Mouse (Mus musculus) CH12.LX (cell line): ENCODE results near the gene Cx3cr1. TPM values are rescaled to one million over a fixed set of nuclear protein-coding genes. Genes with fewer than 3 reads are reported as not detected.
A peak's percentile ranks its signal among the peaks of the same experiment; 100 is the strongest.

ENCODE experiments used
- DNase-seq: peaks from one replicate; pipeline ENCODE4 v3.0.0-alpha.2; 2013; ENCODE audit errors: extremely low read depth
- H3K27ac ChIP-seq: 2 replicates; pipeline ENCODE4 v1.5.1; 2012; ENCODE audit warnings: low read depth, mild to moderate bottlenecking, control low read depth, moderate library complexity; ENCODE audit not compliant: insufficient read depth
- H3K27me3 ChIP-seq: replicated peaks from 2 replicates; pipeline ENCODE3; 2012; ENCODE audit warnings: inconsistent platforms
- H3K36me3 ChIP-seq, 2 experiments: replicated peaks in 1 of 2; 2 replicates each; pipeline versions ENCODE3 to v1.6.1; 2012; ENCODE audit warnings: inconsistent platforms in 1 of 2, low read length in 1 of 2, mild to moderate bottlenecking in 1 of 2, mixed read lengths in 1 of 2, moderate library complexity in 1 of 2; ENCODE audit not compliant: control insufficient read depth in 1 of 2, insufficient read depth in 1 of 2
- H3K4me1 ChIP-seq, 2 experiments: 2 replicates each; pipeline ENCODE4 v1.6.1; 2012; ENCODE audit warnings: inconsistent platforms in 1 of 2, moderate library complexity in 1 of 2; ENCODE audit not compliant: insufficient read depth in 2 of 2, control insufficient read depth in 1 of 2
- H3K4me2 ChIP-seq: 2 replicates; pipeline ENCODE4 v1.6.1; 2012; ENCODE audit warnings: low read depth, mild to moderate bottlenecking, control low read depth; ENCODE audit not compliant: poor library complexity, insufficient read depth, severe bottlenecking
- H3K4me3 ChIP-seq, 3 experiments: fragments of 150-350 bp in 1 of 3; sonication (generic) in 1 of 3; replicated peaks in 1 of 3; 2 replicates each; pipeline versions ENCODE3 to v1.5.1; 2011 to 2012; ENCODE audit warnings: low read depth in 2 of 3, low read length in 2 of 3, mild to moderate bottlenecking in 2 of 3, moderate library complexity in 2 of 3, control low read depth in 1 of 3, improper control_type of control experiment in 1 of 3, inconsistent platforms in 1 of 3, mixed read lengths in 1 of 3; ENCODE audit not compliant: poor library complexity in 1 of 3
- H3K79me2 ChIP-seq: replicated peaks from 2 replicates; pipeline ENCODE4 v1.6.1; 2012; ENCODE audit warnings: mild to moderate bottlenecking, moderate library complexity; ENCODE audit not compliant: control insufficient read depth, poor library complexity, insufficient read depth, severe bottlenecking; ENCODE audit errors: extremely low read depth
- H3K9ac ChIP-seq: 2 replicates; pipeline ENCODE4 v1.6.1; 2012; ENCODE audit warnings: low read depth, mild to moderate bottlenecking, control low read depth, moderate library complexity; ENCODE audit not compliant: insufficient read depth
- H3K9me3 ChIP-seq: replicated peaks from 2 replicates; pipeline ENCODE3; 2012; ENCODE audit warnings: low read length, inconsistent platforms, mixed read lengths
- BHLHE40 ChIP-seq: IDR thresholded peaks from 2 replicates; pipeline ENCODE4 v1.6.1; 2011; ENCODE audit warnings: mild to moderate bottlenecking, low read depth, low read length, improper control_type of control experiment
- E2F4 ChIP-seq: IDR thresholded peaks from 2 replicates; pipeline ENCODE4 v1.6.1; 2011; ENCODE audit warnings: low read depth, low read length, improper control_type of control experiment; ENCODE audit not compliant: insufficient replicate concordance
- ELF1 ChIP-seq: IDR thresholded peaks from 2 replicates; pipeline ENCODE4 v1.6.1; 2014; ENCODE audit warnings: low read depth, mild to moderate bottlenecking, inconsistent platforms, low read length, improper control_type of control experiment
- ETS1 ChIP-seq: conservative IDR thresholded peaks from 2 replicates; pipeline ENCODE4 v1.6.1; 2012; ENCODE audit warnings: low read depth, mild to moderate bottlenecking, inconsistent platforms, low read length, improper control_type of control experiment, moderate library complexity
- JUN ChIP-seq: IDR thresholded peaks from 2 replicates; pipeline ENCODE4 v1.6.1; 2011; ENCODE audit warnings: low read depth, mild to moderate bottlenecking, low read length, improper control_type of control experiment, moderate library complexity; ENCODE audit not compliant: insufficient read depth
- KAT2A ChIP-seq: IDR thresholded peaks from 2 replicates; pipeline ENCODE4 v1.6.1; 2012; ENCODE audit warnings: low read length, improper control_type of control experiment, inconsistent platforms; ENCODE audit not compliant: insufficient replicate concordance
- MAFK ChIP-seq: IDR thresholded peaks from 2 replicates; pipeline ENCODE4 v1.6.1; 2011; ENCODE audit warnings: low read length, improper control_type of control experiment; ENCODE audit not compliant: insufficient replicate concordance
- MXI1 ChIP-seq: IDR thresholded peaks from 2 replicates; pipeline ENCODE4 v1.6.1; 2011; ENCODE audit warnings: mild to moderate bottlenecking, low read depth, low read length, improper control_type of control experiment
- MYC ChIP-seq: IDR thresholded peaks from 2 replicates; pipeline ENCODE4 v1.6.1; 2011; ENCODE audit warnings: low read depth, mild to moderate bottlenecking, improper control_type of control experiment, low read length
- NRF1 ChIP-seq: IDR thresholded peaks from 2 replicates; pipeline ENCODE4 v1.6.1; 2014; ENCODE audit warnings: low read depth, mild to moderate bottlenecking, inconsistent platforms, low read length, improper control_type of control experiment, moderate library complexity
- POLR2AphosphoS2 ChIP-seq: IDR thresholded peaks from 2 replicates; pipeline ENCODE4 v1.6.1; 2011; ENCODE audit warnings: low read depth, low read length, improper control_type of control experiment
- UBTF ChIP-seq: IDR thresholded peaks from 2 replicates; pipeline ENCODE4 v1.6.1; 2012; ENCODE audit warnings: low read depth, mild to moderate bottlenecking, inconsistent platforms, low read length, improper control_type of control experiment, moderate library complexity
- ZC3H11A ChIP-seq: IDR thresholded peaks from 2 replicates; pipeline ENCODE4 v1.6.1; 2012; ENCODE audit warnings: low read depth, mild to moderate bottlenecking, inconsistent platforms, low read length, improper control_type of control experiment
- ZKSCAN1 ChIP-seq: IDR thresholded peaks from 2 replicates; pipeline ENCODE4 v1.6.1; 2012; ENCODE audit warnings: low read depth, inconsistent platforms, low read length, improper control_type of control experiment, borderline replicate concordance
- dilution Hi-C: fragments of 300-500 bp; cut with MboI; formaldehyde crosslinking; loops from 2 replicates; pipeline ENCODE4 v1.14.3; 2020; ENCODE audit warnings: low sequenced_read_pairs; ENCODE audit not compliant: extremely low pct_unique_long_range_greater_than_20kb, extremely low pct_ligation_motif_present
- in situ Hi-C: fragments of 300-500 bp; cut with MboI; formaldehyde crosslinking; loops from 3 replicates; pipeline ENCODE4 v1.14.3; 2019; ENCODE audit warnings: low sequenced_read_pairs, low pct_ligation_motif_present, low pct_unique_long_range_greater_than_20kb, mixed read lengths
- polyA plus RNA-seq: library from polyadenylated mRNA; unstranded; fragments of >175 nt; gene quantifications from 2 replicates; pipeline ENCODE4 v1.2.1, GENCODE M21; 2012; ENCODE audit warnings: low read depth; ENCODE audit not compliant: insufficient read length
- total RNA-seq, 2 experiments: library from RNA; depleted of rRNA; stranded (reverse); fragments of 300-350 nt in 1 of 2; fragments of >200 nt in 1 of 2; gene quantifications; 2 replicates each; pipeline ENCODE4 v1.2.3; 2012 to 2014

The Cx3cr1 gene
- total and polyA plus RNA-seq, 3 experiments, result 0.06 TPM; not detected in 2

DNA sequence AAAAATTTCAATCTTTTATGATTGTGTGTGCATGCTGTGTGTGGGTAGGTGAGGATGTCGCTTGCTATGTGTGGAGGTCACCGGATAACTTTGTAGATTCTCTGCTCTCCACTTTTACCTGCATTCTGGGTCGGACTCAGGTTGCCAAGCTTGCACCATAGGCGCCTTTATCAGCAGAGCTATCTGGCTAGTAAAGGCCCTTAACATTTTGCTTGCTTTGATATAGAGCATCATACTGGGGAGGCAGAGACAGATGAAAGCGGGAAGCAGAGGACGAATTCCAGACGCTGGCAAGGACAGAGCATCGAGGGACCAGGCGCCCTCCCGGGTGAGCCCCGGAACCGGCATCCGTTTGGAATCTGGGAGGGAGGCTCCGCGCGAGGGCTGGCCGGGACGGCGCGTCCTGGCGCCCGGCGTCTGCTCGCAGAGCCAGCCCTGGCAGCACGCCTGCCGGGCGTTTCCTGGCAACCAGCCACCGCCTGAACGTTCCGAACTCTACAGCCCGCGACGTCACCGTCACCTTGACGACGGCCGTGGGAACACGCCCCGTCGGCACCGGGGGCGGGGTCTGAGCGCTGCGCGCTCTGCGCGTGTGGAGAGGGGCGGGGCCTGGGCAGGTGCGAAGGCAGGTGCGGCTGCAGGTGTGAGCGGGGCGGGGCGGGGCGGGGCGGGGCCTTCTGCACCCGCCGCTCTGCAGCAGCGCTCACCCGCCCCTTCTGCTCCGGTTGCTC, 58.7 kb downstream of the Cx3cr1 start:
- Histone ChIP-seq H3K4me2 (peak overlapping the region; percentile 85), H3K9me3 (peaks cover 13% of the 10 kb centered on the region), H3K79me2 (no peaks in the 10 kb centered on the region), H3K4me1 (peaks cover 0 to 27% of the 10 kb centered on the region in 2 experiments; a peak in 2 of 4 replicates), H3K4me3 (no peak overlapping the region), H3K27me3 (peaks cover 69% of the 10 kb centered on the region), H3K36me3 (no peaks in the 10 kb centered on the region), H3K9ac (no peak overlapping the region; the same call in 1 of the 2 replicates), H3K27ac (no peak overlapping the region)
- DNase-seq, result peak; percentile 88
- TF ChIP-seq MXI1, result peak; percentile 95
- TF ChIP-seq ELF1, result 0 out of 2 replicates have a peak, but pooled peaks have one; percentile 30
- TF ChIP-seq NRF1, result peak; percentile 65
- TF ChIP-seq JUN, result no peak
- in situ Hi-C loops, result no loop called here
- dilution Hi-C loops, result no loop called here

DNA sequence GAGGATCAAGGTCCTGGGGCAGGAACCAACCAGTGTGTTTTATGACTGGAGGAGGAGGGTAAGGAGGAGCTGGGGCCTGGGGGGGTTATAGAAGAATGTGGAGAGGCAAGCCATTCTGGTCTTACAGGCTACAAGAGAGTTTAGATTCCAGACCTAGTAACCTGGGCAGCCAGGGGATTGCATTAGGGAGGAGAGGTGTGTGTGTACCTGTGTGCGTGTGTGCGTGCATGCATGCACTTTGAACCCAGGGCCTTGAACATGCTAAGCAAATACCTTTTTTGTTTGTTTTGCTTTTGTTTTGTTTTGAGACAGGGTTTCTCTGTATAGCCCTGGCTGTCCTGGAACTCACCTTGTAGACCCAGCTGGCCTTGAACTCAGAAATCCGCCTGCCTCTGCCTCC, 59.8 kb downstream of the Cx3cr1 start:
- Histone ChIP-seq H3K27me3 (peaks cover 58% of the 10 kb centered on the region), H3K9me3 (peaks cover 13% of the 10 kb centered on the region), H3K79me2 (no peaks in the 10 kb centered on the region), H3K4me3 (no peak overlapping the region), H3K4me2 (no peak overlapping the region), H3K4me1 (peaks cover 0 to 27% of the 10 kb centered on the region in 2 experiments; a peak in 2 of 4 replicates), H3K9ac (no peak overlapping the region), H3K36me3 (no peaks in the 10 kb centered on the region), H3K27ac (no peak overlapping the region)
- dilution Hi-C loops (no loop called here), in situ Hi-C loops (no loop called here)
- no peak for DNase-seq
- TF ChIP-seq MAFK (no peak), E2F4 (no peak), KAT2A (no peak), MYC (no peak), BHLHE40 (no peak), ETS1 (no peak), MXI1 (no peak), ZKSCAN1 (no peak), POLR2AphosphoS2 (no peak), ZC3H11A (no peak), UBTF (no peak)
